Mouse (Mus musculus): ENCODE results near the gene Ccdc87.
"Not testable (repeated sequence)": the region's sequence is repeated elsewhere in the genome, so short reads cannot be mapped to it uniquely, and the experiment has no call there.

The Ccdc87 gene

GRCm38 (mm10) chr19:4839149-4839548 is at the start of gene Ccdc87, which contains the start of gene Ccs:
TSS of gene Ccdc87 (plus strand) at chr19:4839366.
TSS of gene Ccs (minus strand) at chr19:4839332.
- DNase-seq, result peak; percentile 98

DNA sequence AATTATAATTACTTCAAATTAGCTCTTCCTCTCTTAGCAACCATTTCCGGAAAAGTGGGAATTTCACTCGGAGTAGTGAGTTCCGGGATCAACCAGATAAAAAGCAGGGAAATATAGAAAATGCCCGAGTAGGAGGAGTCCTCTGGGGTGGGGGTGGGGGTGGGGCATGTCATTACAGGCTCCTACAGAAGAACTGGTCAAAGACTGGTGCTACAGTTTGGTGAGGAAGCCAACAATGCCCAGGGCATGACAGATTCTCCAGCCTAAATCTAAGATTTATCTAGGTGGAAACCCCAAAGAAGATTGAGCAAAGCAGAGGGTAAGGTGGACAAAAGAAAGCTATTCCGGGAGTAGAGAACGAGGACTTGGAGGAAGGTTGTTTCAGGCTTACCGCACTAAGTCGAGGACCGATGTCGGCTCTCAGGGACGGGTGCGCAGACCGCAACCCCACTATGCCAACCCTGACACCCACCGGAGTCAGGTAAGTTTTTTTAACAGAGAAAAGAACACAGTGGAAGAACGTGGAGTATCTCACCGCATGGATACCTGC is 45.8 kb upstream of the Ccdc87 start:
- DNase-seq, result no peak

DNA sequence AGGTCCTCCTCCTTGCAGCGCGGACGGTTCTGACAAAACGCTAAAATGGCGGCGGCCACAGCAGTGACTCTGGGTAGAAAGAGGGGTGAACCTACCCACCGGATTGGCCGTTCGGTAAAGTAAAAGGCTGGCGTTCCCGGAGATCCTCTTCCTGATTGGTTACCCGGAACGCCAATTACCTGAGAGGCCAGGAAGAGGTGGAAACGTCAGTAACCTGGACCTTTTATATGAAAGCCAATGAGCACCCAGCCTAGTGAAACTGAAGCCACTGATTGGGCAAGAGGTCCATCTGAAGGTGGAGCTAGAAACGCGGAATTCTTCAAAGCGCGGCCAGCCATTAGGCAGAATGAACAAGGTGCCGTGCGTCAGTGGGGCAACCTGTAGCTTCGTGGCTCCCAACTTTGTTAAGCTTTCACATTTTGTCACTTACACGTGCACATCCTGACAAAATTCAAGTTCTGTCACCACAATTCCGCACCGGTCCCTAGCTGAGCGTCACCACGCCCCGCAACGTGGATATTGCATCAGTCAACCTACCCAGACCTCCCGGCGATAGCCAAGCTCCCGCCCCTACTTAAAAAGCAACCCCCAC is 45.2 kb upstream of the Ccdc87 start, which contains the start of gene Rbm4:
Rbm4 (minus strand) TSS at position 71 of the 592 bp plus-strand sequence.
- DNase-seq, result peak; percentile 99

DNA sequence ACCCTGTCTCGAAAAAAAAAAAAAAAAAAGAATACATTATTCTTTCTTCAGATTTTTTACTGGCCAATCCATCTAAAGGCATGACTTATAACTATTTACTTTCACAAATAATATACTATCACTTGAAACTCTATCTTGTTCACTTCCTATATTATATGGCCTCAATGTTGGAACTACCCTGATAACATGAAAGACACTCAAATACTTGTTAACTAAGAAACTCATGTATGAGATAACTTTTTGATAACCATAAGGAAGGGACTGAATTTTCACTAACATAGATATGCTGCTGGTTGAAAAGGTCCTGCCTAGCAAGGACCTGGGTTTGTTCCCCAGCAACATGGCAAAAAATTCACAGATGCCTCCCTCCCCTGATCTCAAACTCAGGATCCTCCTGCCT is 43.2 kb upstream of the Ccdc87 start:
- no peak for DNase-seq

GRCm38 (mm10) chr19:4797846-4798245 is 41.3 kb upstream of the Ccdc87 start:
- no peak for DNase-seq

GRCm38 (mm10) chr19:4799083-4799482 is 40.1 kb upstream of the Ccdc87 start:
- DNase-seq, result no peak

- no peak for DNase-seq
Observed at GRCm38 (mm10) chr19:4802691-4803091, 36.5 kb upstream of the Ccdc87 start.

DNA sequence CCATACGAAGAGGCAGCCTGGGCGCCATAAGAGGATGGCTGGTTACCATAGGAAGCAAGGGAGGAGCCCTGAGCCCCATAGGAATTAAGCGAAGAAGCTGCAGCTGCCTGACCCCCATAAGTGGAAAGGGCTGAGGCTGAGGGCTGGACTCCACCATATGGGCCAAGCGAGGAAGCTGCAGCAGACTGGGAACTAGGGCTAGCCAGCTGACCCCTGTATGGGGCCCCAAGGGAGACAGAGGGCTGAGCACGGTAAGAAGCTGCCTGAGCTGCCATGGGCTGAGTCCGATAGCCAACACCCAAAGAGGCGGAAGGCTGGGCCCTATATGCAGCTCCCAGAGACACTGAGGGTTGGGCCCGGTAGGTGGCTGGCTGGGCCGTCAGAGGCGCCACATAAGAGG is 35.9 kb upstream of the Ccdc87 start:
- DNase-seq, result no peak

GRCm38 (mm10) chr19:4810309-4810708 is 28.9 kb upstream of the Ccdc87 start:
- no peak for DNase-seq

DNA sequence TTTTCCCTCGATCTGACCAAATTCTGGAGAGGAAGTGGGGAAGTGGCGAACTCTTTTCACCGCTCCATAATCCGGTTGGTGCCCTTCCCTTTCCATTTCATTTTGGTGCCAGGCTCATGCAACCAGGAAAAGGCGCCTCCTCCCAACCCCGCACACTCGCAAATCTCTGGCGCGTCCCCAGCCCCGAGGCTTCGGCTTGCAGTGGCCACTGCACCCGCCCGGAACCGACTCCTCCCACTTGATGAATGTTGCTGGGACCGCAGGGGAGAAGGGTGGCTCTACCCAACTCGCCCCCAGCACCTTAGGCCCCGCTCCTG is 28.5 kb upstream of the Ccdc87 start:
- DNase-seq, result no peak

DNA sequence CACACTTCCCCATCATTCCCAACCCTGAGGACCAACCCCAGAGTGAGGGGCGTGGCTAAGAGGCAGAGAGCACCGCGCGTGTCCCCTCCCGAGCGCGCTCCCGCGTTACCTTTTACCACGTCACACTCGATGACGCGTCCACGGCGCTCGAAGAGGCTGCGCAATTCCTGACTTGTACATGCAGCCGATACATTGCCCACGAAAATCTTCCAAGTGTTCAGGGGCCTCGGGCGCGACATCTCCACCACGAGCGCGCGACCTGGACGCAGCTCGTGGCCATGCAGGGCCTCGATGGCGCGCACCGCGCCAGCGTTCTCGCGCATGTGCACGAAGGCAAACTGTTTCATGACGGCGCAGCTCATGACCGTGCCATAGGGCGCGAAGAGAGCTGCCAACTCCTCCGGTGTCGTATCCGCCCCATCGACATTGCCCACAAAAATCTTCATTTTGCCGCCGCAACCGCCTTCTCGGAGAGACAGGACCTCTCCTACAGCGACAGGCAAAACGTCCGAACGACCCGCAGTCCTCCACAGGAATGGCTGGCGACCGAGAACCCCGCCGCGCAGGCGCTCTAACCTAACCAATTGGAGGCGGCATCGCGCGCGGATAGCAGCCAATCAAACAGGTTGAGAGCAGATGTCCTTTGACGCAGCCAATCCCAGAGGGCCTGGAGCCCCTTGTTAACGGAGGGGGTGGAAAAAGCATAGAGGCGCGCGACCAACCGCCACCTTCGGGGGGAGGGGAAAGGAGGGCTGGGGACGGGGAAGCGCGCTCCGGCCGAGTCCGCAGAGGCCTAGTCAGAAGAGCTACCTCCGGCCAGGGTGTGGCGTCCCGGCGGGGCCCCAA is 27.9 kb upstream of the Ccdc87 start, which contains the start of the genes Gm21992 and Rbm14:
Gm21992 (minus strand) TSS at position 550 of the 846 bp plus-strand sequence.
Rbm14 (minus strand) TSS at position 572 of the 846 bp plus-strand sequence.
- peak; percentile 99 for DNase-seq

- DNase-seq, result no peak
Observed at GRCm38 (mm10) chr19:4811909-4812242, 27.3 kb upstream of the Ccdc87 start.

GRCm38 (mm10) chr19:4812334-4812949 is 26.7 kb upstream of the Ccdc87 start:
- DNase-seq, result not testable (repeated sequence)

GRCm38 (mm10) chr19:4813015-4813414 is 26.2 kb upstream of the Ccdc87 start:
- DNase-seq, result no peak

DNA sequence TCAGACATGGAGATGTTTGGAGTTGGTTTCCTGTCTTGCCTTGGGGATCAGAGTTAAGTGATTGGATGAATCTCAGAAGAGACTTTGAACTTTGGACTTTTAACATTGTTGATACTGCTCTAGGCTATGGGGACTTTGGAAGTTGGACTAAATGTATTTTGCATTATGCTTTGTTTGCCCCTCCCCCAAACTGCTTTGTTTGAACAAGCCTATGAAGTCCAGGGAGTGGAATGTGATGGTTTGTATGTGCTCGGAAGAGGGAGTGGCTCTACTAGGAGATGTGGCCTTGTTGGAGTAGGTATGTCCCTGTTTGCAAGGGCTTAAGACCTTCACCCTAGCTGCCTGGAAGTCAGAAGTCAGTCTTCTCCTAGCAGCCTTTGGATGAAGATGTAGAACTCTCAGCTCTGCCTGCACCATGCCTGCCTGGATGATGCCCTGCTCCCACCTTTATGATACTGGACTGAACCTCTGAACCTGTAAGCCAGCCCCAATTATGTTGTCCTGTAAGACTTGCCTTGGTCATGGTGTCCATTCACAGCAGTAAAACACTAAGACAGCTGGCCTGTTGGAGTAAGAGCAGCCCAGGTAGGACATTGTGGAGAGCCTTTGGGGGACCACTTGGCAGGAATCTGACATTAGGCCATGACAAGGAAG is 21.9 kb upstream of the Ccdc87 start:
- DNase-seq, result no peak

DNA sequence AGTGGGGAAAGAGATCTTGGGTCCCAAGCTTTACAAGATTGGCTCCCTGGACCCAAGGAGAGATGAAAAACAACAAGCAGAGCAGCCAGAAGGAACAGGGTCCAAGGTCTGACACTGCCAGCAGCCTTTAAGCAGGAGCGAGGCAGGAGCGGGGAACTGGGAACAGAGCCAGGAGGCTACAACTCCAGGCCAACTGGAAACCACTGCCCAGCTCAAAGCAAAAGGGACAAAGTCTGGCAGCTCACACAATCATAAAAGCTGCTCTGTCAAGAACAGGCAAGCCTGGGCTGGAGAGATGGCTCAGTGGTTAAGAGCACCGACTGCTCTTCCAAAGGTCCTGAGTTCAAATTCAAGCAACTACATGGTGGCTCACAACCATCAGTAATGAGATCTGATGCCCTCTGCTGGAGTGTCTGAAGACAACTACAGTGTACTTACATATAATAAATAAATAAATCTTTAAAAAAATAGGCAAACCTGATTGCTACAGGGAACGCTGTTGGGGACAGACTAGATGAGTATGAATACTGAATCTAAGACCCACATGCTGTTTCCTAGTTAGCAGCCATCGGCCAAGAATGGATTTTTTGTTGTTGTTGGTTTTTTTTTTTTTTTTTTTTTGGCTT is 18.4 kb upstream of the Ccdc87 start:
- DNase-seq, result peak; percentile 46 to 59

GRCm38 (mm10) chr19:4828444-4829114 is 10.6 kb upstream of the Ccdc87 start:
- DNase-seq, result peak; percentile 68 to 78

GRCm38 (mm10) chr19:4829156-4829555 is 10.0 kb upstream of the Ccdc87 start:
- DNase-seq, result peak; percentile 29 to 32

- DNase-seq, result peak in 1 of 2 experiments; percentile 38
Observed at GRCm38 (mm10) chr19:4833977-4834376, 5.2 kb upstream of the Ccdc87 start.

GRCm38 (mm10) chr19:4836096-4836495 is 3.1 kb upstream of the Ccdc87 start:
- peak in 1 of 2 experiments; percentile 29 for DNase-seq

GRCm38 (mm10) chr19:4837049-4837448 is 2.1 kb upstream of the Ccdc87 start:
- DNase-seq, result no peak
